Mouse (Mus musculus): ENCODE measurements at regions not wholly inside any gene's neighbourhood (a gene's known extent, or its start where the extent isn't known, plus 50 kb on each side); places are given as distances from the start of the nearest gene placed in this dataset.

DNA sequence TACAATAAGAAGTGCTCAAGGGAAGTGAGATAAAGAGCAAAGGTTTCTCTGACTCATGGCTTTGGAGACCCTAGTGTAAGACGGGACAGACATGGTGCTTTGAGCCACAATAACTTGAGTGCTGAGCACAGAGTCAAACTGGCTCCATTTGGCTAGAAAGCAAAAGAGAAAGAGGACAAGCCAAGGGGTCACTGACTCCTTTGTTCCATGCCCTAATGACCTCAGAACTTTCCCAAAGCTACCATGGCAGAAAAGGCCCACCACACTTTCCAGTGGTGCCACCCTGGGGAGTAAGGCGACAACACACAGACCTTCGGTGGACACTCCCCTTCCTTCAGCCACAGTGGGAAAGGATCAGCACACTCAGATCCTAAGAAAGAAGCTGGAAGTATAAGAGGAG is 186.8 kb downstream of the Gm10260 start:
- DNase-seq (ENCODE audit: low spot score in 2 of 2) = no peak
- intact Hi-C loops (cut with DNase I) = no loop called here

DNA sequence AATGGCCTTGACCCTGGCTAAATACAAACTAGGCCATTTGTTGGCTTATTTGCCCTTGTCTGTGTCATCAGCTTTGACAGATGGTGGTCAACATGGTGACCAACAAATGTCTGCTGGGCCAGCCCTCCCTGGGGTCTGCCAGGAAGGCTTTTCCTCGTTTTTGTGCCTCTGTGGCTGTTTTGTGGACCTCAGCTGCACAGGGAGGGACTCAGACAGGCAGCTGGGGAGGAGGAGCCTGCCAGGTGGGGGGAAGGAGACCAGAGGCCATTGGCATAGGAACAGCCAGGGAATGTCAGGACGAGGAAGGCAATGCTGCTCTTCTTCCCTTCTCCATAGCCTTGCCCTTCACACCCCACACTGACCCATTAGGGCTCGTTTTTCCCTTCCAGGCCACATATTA is 188.1 kb downstream of the Gm10260 start:
- intact Hi-C loops (cut with DNase I) = no loop called here
- no peak for DNase-seq (ENCODE audit: low spot score in 2 of 2)

DNA sequence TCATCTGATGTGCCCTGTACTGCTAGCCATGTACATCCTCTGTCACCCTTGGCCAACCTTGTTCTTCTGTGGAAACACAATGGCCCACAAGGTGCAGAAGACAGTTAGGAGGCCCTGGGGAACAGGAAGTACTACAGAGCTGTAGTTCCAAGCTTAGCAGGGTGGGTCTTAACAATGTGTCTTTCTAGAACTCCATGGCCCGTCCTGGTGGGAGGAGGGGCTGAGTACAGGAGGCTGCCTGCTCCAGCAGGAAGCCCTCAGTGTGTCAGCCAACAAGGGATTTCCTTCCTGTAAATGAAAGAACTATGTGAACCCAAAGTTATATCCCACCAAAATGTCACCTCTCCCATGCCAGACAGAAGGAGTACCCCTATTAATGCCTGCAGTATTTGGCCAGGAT is 190.4 kb downstream of the Gm10260 start:
- no peak for DNase-seq (ENCODE audit: low spot score in 2 of 2)
- intact Hi-C loops (cut with DNase I) = no loop called here

DNA sequence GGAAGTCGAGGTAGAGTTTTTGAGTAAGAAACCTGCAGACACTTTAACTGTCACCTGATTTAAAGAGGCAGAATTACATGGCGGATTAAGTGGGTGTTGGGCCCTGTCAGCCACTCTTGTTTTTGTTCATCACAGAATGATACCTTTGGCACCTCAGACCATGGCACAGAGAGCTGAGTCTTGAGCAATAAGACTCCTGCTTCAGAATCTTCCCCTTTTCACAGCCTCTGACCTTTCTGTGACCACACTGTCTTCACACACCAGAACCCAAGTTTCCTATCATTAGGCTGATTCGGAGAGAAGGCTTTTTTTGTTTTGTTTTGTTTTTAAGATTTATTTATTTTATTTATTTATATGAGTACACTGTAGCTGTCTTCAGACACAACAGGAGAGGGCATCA is 192.8 kb downstream of the Gm10260 start:
- DNase-seq (ENCODE audit: low spot score in 2 of 2) = no peak
- intact Hi-C loops (cut with DNase I) = no loop called here

DNA sequence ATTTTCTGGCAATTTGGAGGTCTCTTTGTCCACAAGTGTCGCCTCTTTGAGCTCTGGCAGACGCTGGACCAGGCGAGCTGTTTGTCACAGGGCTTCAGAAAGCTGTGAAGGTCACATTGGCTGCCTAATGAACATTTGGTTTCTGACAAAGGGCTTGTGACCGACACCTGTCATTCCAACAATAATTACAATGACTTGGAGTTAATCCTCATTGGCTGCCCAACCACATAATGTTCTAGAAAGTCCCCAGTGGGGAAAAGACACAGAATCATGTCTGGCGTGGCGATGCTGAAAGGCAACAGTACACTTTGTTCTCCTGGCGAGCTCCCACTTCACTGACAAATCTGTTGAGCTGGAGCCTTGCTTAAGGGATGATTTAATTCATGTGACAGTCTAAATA is 194.4 kb downstream of the Gm10260 start:
- intact Hi-C loops (cut with DNase I) = no loop called here
- peak; percentile 65 to 88 for DNase-seq (ENCODE audit: low spot score in 2 of 2)

DNA sequence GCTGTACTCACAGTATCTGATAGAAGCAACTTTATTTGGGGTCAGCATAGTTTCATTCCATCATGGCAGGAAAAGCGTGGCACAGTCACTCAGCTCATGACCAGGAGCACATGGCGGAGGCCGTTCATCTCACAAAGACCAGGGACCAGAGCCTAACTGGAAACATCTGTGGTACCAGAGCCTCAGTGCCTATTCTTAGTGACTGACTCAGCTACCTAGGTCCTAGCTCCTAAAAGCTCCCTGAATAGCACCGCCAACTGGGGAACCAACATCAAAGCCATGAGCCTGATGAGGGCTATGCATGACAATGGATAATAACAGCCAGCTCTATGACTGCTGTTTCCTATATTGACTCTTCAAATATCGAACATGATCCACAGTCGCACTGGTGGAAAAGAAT is 198.2 kb downstream of the Gm10260 start:
- DNase-seq (ENCODE audit: low spot score in 2 of 2) = no peak
- intact Hi-C loops (cut with DNase I) = no loop called here

DNA sequence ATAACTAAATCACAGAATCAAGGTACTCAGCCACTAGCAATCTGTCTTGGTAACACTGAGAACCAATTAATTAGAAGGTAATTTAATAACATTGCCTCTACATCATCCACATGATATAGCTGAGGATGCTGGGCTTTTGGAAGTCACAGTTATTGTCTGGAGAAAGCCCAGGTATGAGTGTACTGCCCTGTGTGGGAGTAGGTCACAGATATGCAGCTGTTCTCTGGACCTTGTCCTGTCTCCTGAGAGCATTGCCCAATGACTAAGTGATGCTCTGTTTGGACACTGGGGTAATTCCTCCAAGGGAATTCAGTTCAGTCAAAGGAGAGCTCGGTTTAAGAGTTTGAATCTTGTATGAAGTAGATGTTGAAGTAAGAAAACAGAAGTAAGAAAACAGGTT is 199.6 kb downstream of the Gm10260 start:
- intact Hi-C loops (cut with DNase I) = no loop called here
- DNase-seq (ENCODE audit: low spot score in 2 of 2) = no peak

DNA sequence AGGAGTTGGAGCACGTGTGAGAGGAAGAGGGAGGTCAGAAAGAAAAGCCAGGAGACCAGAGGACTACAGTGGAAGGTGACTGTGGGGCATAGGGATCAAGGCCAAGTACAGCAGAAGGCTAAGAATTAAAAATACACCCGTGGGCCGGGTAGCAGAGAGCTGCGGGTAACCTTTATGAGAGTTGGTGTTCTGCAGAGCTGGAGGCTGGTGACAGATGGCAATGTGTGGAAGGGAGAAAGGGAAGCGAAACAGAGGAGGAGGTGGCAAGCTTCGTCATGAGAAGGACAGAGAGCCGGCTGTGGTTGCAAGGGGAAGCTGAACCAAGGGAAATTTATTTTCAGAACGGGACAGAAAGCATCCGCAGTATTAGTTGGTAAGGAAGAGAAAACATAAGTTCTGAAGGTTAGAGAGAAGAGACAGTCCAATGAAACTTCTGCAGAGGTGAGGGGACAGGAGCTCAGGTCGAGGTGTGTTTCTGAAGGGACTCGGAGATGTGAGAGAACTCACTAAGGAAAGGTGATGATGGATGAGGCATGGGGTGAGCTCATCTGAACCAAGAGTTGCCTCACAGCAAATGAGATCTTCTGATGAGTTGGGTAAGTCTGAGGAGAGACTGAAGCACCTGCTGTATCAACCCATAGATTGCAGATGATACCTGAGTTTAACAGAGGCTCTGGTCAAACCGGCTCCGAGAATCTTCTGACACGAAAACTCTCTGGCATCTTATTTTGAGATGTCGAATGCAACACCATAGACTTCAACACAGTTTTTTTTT is 200.6 kb downstream of the Gm10260 start:
- DNase-seq (ENCODE audit: low spot score in 2 of 2) = peak; percentile 77 to 88
- intact Hi-C loops (cut with DNase I) = loop anchor here (5.0 kb wide), 1 partner anchor 73 kb away; no protein-coding TSS in a partner anchor

DNA sequence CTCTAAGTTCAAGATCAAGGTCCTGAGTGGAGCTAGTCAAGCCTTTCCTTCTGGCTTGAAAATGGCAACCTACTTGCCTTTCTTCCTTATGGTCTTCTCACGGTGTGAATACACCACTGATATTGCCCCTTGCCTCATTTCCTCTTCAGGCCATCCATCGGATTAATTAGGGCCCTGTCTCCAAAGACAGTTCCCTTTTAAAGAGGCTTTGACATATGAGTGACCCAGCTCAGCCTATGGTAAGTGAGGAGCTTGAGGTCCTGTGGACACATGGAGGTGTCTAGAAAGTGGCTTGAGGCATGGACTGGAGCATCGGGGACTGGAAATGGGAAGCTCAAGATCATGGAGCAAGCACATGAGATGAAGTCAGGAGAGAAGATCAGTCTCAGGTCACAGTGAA is 201.5 kb downstream of the Gm10260 start:
- intact Hi-C loops (cut with DNase I) = loop anchor here (5.0 kb wide), 1 partner anchor 73 kb away; no protein-coding TSS in a partner anchor

DNA sequence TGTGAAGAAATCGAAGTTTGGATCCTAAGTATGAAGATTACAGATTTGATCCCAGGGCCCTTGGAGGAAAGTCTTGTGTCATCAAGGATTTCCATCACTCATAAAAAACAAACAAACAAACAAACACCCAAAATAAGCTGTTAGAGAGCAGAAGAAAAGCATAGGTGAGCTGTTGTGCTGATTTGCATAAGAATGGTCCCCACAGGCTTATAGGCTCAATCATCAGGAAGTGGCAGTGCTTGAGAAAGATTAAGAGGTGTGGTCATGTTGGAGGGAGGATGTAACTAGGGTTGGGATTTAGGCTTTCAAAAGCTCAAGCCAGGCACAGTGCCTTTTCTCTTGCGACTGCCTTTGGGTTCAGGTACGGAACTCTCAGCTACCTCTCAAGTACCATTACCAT is 205.1 kb downstream of the Gm10260 start:
- no peak for DNase-seq (ENCODE audit: low spot score in 2 of 2)
- intact Hi-C loops (cut with DNase I) = loop anchor here (5.0 kb wide), 1 partner anchor 77 kb away; no protein-coding TSS in a partner anchor

More for the DNA sequence above, 201.5 kb downstream of the Gm10260 start:
- no peak for DNase-seq (ENCODE audit: low spot score in 2 of 2)

DNA sequence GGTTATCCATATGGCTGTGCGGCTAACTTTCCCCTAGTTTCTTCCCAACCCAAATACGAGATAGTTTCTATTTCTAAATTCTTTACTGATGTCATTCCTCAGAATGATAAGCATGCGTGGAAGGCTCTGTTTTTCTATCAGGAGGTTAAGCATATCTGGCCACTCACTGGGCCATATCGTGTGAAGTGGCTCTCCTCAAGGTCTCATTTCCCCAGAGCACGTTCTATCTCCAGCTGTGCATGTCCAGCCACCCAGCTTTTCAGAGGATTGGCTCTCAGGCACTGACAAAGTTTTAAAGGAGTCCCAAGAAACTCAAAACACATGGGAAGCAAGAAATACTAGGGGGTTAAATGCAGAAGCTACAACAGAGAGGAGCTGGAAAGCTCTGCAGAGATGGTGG is 205.8 kb downstream of the Gm10260 start:
- no peak for DNase-seq (ENCODE audit: low spot score in 2 of 2)
- intact Hi-C loops (cut with DNase I) = no loop called here

DNA sequence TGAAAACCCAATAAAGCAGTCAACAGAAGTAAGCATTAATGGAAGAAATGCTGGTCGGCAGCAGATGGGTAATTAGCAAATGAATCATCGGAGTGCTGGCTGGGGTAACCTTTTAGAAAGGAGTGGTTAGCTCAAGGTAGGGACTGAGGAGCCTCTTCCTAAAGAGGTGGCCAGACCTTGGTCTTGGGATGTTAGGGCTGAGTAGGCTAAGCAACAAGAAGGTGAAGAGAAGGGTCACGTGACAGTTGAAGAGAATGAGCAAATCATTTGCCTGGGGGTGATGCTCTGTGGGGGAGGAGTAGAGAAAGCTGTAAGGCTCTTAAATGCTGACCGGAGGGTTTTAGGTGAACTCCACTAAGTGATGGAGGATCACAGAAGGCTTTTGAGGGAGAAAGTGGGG is 208.2 kb downstream of the Gm10260 start:
- DNase-seq (ENCODE audit: low spot score in 2 of 2) = no peak
- intact Hi-C loops (cut with DNase I) = no loop called here

DNA sequence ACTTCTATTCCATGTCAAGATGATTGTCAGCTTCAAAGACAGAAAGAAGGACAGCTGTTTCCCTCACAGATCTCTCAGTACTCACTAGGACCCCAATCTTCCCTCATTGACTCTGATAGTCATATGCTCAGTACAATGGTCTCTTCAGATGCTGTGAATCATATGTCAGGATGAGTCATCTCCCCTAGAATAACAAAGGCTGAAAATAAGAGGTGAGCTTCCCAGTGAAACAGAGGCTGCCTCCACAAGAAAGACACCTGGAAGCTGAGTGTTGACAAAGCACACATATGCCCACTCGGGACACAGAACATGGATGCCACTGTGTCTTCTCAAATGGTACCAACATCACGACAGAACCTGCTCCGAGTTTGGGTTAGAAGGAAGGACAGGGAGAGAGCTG is 209.6 kb downstream of the Gm10260 start:
- intact Hi-C loops (cut with DNase I) = no loop called here

DNA sequence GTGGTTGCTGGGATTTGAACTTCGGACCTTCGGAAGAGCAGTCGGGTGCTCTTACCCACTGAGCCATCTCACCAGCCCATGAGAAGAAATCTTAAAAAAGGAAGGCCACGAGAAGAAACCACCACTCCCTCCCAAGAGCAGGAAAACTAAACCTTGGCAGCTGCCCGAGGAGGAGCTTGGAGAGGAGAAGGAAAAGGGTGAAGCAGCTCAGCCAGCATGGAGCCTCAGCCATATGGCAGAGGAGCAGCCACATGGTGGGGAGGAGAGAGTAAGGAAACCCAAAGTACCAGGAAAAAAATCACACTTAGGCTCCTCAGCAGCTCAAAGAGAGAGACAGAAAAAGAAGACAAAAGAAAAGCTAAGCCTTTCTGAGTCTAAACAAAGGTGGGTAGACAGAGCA is 210.3 kb downstream of the Gm10260 start:
- peak in 1 of 2 experiments; percentile 42 for DNase-seq (ENCODE audit: low spot score in 2 of 2)
- intact Hi-C loops (cut with DNase I) = no loop called here

More for the DNA sequence above, 209.6 kb downstream of the Gm10260 start:
- DNase-seq (ENCODE audit: low spot score in 2 of 2) = no peak

DNA sequence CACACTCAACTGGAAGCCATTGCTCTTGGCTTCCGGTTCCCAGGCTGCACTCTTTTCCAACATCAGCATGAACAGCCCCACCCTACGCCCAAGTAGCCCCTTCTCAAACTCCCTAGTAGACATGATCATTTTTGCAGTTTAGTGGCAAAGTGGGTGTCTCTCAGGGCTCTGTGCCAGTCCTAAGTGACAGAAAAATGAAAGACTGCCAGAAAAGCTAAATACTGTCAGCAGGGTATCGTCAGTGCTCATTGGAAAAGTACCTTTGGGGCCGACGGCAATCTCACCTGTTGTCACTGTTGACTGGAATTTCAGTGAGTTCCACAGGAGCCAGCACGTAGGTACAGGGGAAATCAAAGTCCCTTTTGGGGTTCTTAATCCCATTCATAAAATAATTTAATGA is 211.0 kb downstream of the Gm10260 start:
- no peak for DNase-seq (ENCODE audit: low spot score in 2 of 2)
- intact Hi-C loops (cut with DNase I) = loop anchor here (10.0 kb wide), 1 partner anchor 305 kb away; the partner anchor contains the start of gene Enc1

DNA sequence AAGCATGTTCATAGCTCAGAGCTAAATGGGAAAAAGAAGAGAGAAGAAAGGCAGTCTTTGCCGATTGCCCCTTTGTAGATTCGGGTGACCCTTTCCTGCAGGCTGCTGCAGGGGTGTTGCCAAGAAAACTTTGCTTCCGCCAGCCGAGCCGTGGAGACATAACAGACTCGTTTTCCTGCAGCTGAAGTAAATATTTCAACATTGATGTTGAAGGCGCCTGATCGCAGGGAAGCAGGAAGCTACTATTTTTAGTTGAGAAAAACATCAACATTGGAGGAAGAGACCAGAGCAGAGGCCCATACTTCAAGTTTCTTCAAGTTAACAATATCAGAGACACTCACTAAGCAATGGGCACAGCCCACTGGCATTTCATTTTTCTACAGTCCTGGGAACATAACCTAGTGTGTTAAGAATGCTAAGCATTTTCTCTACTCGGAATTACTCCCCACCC is 211.9 kb downstream of the Gm10260 start:
- intact Hi-C loops (cut with DNase I) = loop anchor here (10.0 kb wide), 1 partner anchor 304 kb away; the partner anchor contains the start of gene Enc1
- DNase-seq (ENCODE audit: low spot score in 2 of 2) = peak in 1 of 2 experiments; percentile 39

DNA sequence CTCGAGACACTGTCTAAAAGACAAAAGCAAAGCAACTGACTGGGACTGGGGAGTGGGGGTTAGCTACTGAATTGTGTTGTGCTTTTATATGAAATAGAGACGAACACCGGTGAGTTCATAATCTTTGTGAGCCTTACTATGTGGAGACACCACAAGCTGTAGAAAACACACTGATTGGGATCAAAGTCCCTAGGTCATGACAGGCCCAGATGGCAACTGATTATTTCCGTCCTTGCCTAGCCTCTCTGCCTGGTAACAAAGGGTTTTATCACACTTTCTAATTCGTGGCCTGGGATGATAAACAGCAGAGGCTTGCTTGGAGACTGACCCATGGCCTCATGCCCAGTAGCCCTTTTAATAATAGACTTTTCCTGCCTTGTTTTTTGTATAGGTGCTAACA is 213.5 kb downstream of the Gm10260 start:
- DNase-seq (ENCODE audit: low spot score in 2 of 2) = no peak
- intact Hi-C loops (cut with DNase I) = loop anchor here (10.0 kb wide), 1 partner anchor 302 kb away; the partner anchor contains the start of gene Enc1

DNA sequence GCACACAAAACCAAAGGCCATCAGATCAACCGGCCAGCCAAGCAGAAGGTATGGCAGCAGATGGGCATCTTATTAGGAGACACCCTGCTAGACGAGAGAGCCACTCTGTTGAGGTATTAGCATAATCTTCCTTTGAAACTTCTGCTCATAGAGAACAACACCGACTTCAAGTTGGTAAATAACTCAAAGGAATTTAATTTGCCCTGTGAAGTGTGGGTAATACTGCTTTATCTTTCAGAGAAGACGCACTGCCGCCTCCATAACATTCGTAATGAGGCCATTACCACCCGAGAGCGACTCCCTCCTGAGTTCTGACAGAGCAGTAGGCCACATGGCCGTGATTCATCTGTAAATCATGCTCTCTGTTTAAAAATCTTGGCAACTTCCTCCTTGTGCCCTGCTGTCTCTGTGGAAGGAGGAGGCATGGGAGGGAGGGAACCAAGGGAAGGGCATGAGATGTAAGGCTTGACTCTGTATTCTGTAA is 214.4 kb downstream of the Gm10260 start:
- intact Hi-C loops (cut with DNase I) = loop anchor here (10.0 kb wide), 1 partner anchor 301 kb away; the partner anchor contains the start of gene Enc1
- peak in 1 of 2 experiments; percentile 66 for DNase-seq (ENCODE audit: low spot score in 2 of 2)

DNA sequence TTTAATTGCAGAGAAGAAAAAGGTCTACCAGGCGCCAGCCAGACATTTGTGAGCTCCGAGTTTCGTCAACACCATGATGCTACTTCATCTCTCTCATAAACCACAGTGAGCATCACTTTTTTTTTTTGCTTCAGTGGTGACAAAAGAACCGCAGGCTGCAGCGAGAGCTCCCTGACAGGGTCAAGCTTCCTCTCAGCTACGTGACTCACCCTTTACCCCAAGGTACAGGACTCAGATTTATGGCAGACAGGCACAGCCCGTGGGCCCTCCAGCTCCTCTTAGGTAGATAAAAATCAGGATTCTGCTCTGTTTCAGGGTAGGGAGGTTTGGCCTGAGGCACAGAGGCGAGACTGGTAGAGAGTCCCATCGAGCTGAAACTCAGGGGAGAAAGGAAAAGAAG is 220.7 kb downstream of the Gm10260 start:
- no peak for DNase-seq (ENCODE audit: low spot score in 2 of 2)
- intact Hi-C loops (cut with DNase I) = loop anchor here (10.0 kb wide), 1 partner anchor 295 kb away; the partner anchor contains the start of gene Enc1

DNA sequence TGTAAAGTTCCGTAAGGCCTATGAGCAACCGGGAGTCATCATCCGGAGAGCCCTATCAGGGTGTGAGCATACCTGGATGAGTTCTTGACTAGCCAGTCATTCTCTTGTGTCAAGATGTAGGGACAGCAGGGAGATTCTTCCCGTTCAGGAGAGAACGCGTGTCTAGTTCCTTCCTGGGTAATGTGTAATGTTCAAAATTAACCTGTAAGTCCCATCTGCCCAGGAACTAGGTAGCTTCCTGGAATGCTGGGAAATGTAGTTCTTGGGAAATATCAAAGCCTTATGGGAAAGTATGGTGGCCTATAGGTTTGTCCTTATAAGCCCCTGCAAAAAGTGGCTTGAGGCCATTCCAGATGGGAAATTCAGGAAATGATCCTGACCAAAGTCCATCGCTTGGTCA is 222.0 kb downstream of the Gm10260 start:
- peak; percentile 26 to 50 for DNase-seq (ENCODE audit: low spot score in 2 of 2)
- intact Hi-C loops (cut with DNase I) = no loop called here

DNA sequence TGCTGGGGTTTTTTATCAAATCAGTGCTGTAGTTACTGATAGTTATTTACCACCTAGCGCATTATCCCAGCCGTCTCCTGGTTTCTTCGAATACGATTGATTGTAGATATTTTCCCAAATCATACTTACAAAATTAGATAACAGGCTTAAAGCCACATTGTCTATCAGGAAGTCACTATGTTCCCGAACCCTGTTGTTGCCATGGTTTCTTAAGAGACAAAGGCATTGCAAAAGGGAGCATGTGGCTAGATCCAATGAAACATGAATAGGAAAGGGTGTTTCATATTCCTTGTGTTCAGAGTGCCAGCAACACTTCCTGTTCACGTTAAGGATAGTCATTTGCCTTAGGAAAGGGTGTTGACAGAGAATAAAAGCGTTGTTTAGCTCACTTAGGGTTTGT is 222.7 kb downstream of the Gm10260 start:
- intact Hi-C loops (cut with DNase I) = no loop called here
- peak in 1 of 2 experiments; percentile 37 for DNase-seq (ENCODE audit: low spot score in 2 of 2)
